Mouse (Mus musculus): ENCODE measurements at regions not wholly inside any gene's neighbourhood (a gene's known extent, or its start where the extent isn't known, plus 50 kb on each side); places are given as distances from the start of the nearest gene placed in this dataset.

DNA sequence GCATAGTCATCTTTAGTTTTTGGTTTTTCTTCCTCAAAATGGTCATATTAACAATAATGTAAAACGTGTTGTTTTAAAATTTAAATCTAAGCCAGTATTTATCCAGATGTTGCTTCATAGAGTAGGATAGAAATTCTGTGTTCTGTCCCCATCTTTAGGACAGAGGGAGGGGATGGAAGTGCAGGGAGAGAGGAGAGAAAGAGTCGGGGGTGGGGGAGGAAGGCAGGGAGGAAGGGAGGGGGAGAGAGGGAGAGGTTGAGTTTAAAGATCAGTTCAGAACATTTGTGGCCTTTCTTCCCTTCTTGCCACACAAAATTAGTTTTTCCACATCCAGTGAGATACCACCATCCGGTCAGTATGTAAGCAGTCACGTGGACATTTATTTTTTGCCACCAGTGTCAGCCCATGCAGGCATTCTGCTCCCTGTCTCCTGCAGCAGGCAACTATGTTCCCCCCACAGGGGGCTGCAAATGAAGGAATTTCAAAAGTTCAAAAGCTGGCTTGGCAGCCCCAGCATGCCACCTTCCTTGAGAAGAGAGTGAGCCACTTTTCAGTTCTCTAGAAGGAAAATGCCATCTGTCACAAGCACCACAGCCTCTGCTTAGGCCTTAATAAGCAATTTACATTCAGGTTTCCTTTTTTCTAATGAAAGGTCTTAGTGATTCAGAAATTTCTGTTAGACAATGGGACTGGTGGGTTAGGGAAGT, 137.7 kb upstream of the Trpc4 start:
- Histone ChIP-seq H3K4me1 (ENCODE audit: control insufficient read depth, insufficient read depth, low read length) (no peaks in the 10 kb centered on the region; the same call in 1 of the 2 replicates), H3K4me3 (ENCODE audit: insufficient read depth, low read depth, low read length) (no peak overlapping the region), H3K27ac (ENCODE audit: insufficient read depth, low read depth, low read length) (no peak overlapping the region)
- WGBS, result 47% methylated on average over 4 of the region's 4 CpGs
- TF ChIP-seq CTCF (IDR thresholded peaks at IDR 0.05; ENCODE audit: insufficient read depth, low read depth, low read length) (no peak), POLR2A (IDR thresholded peaks at IDR 0.05; ENCODE audit: insufficient read depth, low read depth, low read length) (no peak)

DNA sequence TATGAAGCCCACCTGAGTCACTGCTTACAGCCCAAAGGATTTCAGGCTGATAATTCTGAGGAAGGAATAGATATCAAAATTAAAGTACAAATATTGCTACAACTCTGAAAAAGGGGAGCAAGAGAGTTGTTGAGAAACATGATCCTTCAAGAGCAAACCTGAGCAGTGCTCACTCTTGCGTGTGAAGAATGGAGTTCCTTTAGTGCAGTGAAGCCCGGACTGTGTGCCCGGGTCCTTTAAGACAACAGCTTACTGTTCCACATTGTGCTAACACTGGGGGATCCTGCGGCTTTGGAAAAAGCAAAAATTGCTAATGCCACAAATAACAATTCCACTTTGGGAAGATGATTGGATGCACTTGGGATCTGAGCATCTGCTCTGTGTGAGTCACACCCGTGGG, 139.0 kb upstream of the Trpc4 start:
- H3K27ac ChIP-seq (ENCODE audit: insufficient read depth, low read depth, low read length), result no peak overlapping the region
- no peak overlapping the region for H3K4me3 ChIP-seq (ENCODE audit: insufficient read depth, low read depth, low read length)
- no peaks in the 10 kb centered on the region; the same call in 1 of the 2 replicates for H3K4me1 ChIP-seq (ENCODE audit: control insufficient read depth, insufficient read depth, low read length)
- TF ChIP-seq POLR2A (IDR thresholded peaks at IDR 0.05; ENCODE audit: insufficient read depth, low read depth, low read length) (no peak), CTCF (IDR thresholded peaks at IDR 0.05; ENCODE audit: insufficient read depth, low read depth, low read length) (no peak)
- WGBS, result 48% methylated on average over 5 of the region's 5 CpGs

DNA sequence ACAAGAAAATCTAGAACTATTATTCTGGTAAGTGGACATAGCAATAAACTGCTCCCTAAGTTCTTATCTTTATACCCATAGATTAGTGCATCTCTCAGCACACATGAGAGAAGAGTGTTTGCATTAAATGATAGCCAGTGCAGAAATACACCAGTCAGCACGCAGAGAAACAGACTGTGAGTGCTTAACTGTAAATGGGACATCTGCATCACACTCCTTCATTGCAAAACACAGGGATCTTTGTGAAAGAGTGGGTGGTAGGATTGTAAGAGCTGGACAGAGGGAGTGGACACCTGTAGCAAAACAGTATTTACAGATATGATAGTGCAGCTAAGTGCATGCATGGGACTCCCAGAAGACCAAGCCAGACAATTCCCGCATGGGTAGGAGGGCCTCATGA, 144.8 kb upstream of the Trpc4 start:
- Histone ChIP-seq H3K4me1 (ENCODE audit: control insufficient read depth, insufficient read depth, low read length) (no peaks in the 10 kb centered on the region), H3K27ac (ENCODE audit: insufficient read depth, low read depth, low read length) (no peak overlapping the region), H3K4me3 (ENCODE audit: insufficient read depth, low read depth, low read length) (no peak overlapping the region)
- WGBS, result 98% methylated on average over 2 of the region's 2 CpGs
- TF ChIP-seq CTCF (IDR thresholded peaks at IDR 0.05; ENCODE audit: insufficient read depth, low read depth, low read length) (no peak), POLR2A (IDR thresholded peaks at IDR 0.05; ENCODE audit: insufficient read depth, low read depth, low read length) (no peak)

DNA sequence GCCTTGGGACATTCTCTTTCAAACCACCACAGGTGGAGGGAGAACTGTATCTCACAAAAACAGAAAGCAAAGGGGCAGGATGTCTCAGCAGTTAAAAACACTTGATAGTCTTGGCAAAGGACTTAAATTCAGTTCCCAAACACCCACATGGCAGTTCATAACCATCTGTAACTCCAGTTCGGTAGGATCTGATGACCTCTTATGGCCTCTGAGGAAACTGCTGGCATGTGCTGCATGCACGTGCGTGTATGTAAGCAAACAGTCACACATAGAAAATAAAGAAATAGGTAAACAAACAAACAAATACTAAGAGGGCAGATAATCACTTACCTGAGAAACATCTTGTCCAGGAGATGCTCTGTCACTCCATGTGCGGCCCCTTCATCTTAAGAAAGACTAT, 129.4 kb upstream of the Ufm1 start:
- peaks cover 2% of the 10 kb centered on the region for H3K4me1 ChIP-seq (ENCODE audit: control insufficient read depth, insufficient read depth, low read length)
- 92% methylated on average over 4 of the region's 4 CpGs for WGBS
- H3K27ac ChIP-seq (ENCODE audit: insufficient read depth, low read depth, low read length), result no peak overlapping the region
- TF ChIP-seq CTCF (IDR thresholded peaks at IDR 0.05; ENCODE audit: insufficient read depth, low read depth, low read length) (no peak), POLR2A (IDR thresholded peaks at IDR 0.05; ENCODE audit: insufficient read depth, low read depth, low read length) (no peak)
- no peak overlapping the region for H3K4me3 ChIP-seq (ENCODE audit: insufficient read depth, low read depth, low read length)

DNA sequence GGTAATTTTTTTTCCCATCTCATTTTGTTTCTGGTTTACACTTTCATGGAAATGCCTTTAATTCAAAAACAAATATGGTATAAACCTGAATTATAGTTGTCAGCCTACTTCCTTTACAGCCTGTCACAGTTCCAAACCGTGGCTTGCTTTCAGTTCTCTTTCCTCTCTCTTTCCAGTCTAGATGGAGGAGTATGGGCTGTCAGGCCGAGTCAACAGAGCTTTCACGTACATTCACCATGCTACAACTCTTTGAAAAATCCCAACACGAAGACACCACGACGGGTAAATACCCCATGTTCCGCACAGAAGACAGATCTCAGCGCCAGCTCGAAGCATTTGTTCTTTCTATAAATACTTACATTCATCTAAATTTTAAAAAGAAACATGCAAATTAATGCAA, 125.2 kb upstream of the Ufm1 start:
- Histone ChIP-seq H3K4me1 (ENCODE audit: control insufficient read depth, insufficient read depth, low read length) (peaks cover 2% of the 10 kb centered on the region), H3K4me3 (ENCODE audit: insufficient read depth, low read depth, low read length) (no peak overlapping the region), H3K27ac (ENCODE audit: insufficient read depth, low read depth, low read length) (no peak overlapping the region; the same call in 1 of the 2 replicates)
- no peak for TF ChIP-seq CTCF (IDR thresholded peaks at IDR 0.05; ENCODE audit: insufficient read depth, low read depth, low read length)
- no peak for TF ChIP-seq POLR2A (IDR thresholded peaks at IDR 0.05; ENCODE audit: insufficient read depth, low read depth, low read length)
- 54% methylated on average over 9 of the region's 9 CpGs for WGBS

DNA sequence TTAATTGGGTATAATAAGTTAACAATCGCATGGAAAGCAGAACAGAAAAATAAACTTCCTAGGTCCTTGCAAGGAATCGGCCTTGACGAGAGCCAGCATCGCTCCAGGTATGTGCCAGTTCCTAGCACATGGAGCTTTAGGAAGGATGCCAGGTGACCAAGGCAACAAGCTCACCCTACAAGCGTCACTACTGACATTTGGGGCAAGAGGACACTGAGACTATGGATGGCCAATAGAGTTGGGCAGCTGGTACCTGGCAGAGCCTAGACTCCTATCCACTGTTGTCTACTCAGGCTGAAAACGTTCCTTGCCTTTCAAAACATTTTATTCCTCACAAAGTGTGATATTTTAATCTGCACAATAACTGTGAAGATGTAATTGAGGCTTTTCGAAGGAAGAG, 124.6 kb upstream of the Ufm1 start:
- peaks cover 2% of the 10 kb centered on the region for H3K4me1 ChIP-seq (ENCODE audit: control insufficient read depth, insufficient read depth, low read length)
- no peak for TF ChIP-seq POLR2A (IDR thresholded peaks at IDR 0.05; ENCODE audit: insufficient read depth, low read depth, low read length)
- TF ChIP-seq CTCF (IDR thresholded peaks at IDR 0.05; ENCODE audit: insufficient read depth, low read depth, low read length), result no peak
- H3K4me3 ChIP-seq (ENCODE audit: insufficient read depth, low read depth, low read length), result no peak overlapping the region
- H3K27ac ChIP-seq (ENCODE audit: insufficient read depth, low read depth, low read length), result no peak overlapping the region
- WGBS, result 68% methylated on average over 7 of the region's 7 CpGs

DNA sequence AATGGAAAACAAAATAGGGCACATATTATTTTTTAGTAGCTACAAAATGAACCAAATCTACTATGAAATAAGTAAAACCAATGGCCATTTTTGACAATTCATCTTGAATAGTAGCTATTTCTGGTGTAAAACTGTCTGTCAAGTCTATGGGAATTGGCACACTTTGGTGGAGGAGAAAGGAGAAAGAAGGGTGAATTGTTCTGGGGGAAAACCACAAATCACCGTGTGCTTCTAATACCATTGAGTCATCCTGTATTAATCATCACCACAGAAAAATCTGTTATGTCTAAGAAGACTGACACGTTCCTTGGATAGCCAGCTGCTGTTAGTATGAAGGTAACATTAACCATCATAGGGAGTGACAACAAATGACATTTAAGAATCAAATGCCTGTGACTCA, 123.7 kb upstream of the Ufm1 start:
- Histone ChIP-seq H3K27ac (ENCODE audit: insufficient read depth, low read depth, low read length) (no peak overlapping the region), H3K4me1 (ENCODE audit: control insufficient read depth, insufficient read depth, low read length) (peaks cover 2% of the 10 kb centered on the region), H3K4me3 (ENCODE audit: insufficient read depth, low read depth, low read length) (no peak overlapping the region)
- 86% methylated on average over 2 of the region's 2 CpGs for WGBS
- TF ChIP-seq CTCF (IDR thresholded peaks at IDR 0.05; ENCODE audit: insufficient read depth, low read depth, low read length) (no peak), POLR2A (IDR thresholded peaks at IDR 0.05; ENCODE audit: insufficient read depth, low read depth, low read length) (no peak)

DNA sequence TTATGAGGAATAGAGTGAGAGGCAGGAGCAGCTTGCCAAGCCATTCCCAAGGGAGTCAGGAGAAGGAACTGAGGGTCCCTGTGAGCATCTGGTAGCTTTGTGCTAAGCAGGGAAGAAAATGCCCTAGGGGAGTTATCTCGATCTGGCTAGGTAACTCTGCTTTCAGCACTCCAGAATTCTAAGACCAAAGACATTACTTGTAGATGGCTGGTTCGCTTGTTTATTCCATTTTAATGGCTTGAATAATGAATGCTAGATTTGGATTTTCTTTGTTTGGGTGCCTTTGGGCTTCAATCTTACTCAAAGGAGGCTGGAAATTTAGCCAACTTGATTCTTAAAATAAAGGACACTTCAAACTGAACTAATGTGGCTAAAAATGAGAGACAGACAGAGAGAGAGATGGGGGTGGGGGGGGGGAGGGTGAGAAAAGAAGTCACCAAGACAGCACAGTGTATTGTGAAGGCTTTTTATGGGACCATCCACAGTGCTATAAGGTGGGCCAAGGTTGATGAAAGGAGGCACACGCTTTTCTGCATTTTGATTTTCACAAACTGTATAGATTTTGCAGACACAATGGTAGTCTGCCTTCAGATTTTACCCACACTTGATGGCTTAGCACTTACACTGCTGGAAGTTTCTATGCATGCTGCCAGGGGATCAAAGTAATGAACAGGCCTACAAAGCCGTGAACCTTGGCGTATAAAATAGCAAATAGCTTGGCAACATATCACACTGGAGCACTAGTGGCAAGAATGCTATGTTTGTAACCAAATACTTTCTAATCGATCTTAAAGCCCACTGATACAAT, 121.3 kb upstream of the Ufm1 start:
- Histone ChIP-seq H3K27ac (ENCODE audit: insufficient read depth, low read depth, low read length) (no peak overlapping the region), H3K4me1 (ENCODE audit: control insufficient read depth, insufficient read depth, low read length) (peaks cover 2% of the 10 kb centered on the region), H3K4me3 (ENCODE audit: insufficient read depth, low read depth, low read length) (no peak overlapping the region)
- WGBS, result 72% methylated on average over 6 of the region's 6 CpGs
- no peak for TF ChIP-seq CTCF (IDR thresholded peaks at IDR 0.05; ENCODE audit: insufficient read depth, low read depth, low read length)
- no peak for TF ChIP-seq POLR2A (IDR thresholded peaks at IDR 0.05; ENCODE audit: insufficient read depth, low read depth, low read length)

DNA sequence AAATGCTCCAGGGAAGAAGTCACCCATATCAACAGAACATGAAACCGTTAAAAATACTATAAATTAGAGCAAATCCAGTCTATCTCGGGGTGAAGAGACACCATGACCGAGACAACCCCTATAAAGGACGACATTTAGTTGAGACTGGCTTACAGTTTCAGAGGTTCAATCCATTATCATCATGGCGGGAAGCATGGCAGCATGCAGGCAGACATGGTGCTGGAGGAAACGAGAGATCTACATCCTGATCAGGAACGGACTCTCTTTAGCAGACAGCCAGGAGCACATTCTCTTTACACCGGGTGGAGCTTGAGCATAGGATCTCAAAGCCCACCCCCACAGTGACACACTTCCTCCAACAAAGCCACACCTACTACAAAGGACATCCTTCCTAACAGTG, 118.7 kb upstream of the Ufm1 start:
- 97% methylated on average over 8 of the region's 8 CpGs for WGBS
- Histone ChIP-seq H3K4me1 (ENCODE audit: control insufficient read depth, insufficient read depth, low read length) (no peaks in the 10 kb centered on the region), H3K4me3 (ENCODE audit: insufficient read depth, low read depth, low read length) (no peak overlapping the region), H3K27ac (ENCODE audit: insufficient read depth, low read depth, low read length) (no peak overlapping the region)
- no peak for TF ChIP-seq CTCF (IDR thresholded peaks at IDR 0.05; ENCODE audit: insufficient read depth, low read depth, low read length)
- no peak for TF ChIP-seq POLR2A (IDR thresholded peaks at IDR 0.05; ENCODE audit: insufficient read depth, low read depth, low read length)

Data from olfactory bulb, adult 2 months (tissue).